Mouse (Mus musculus): Measurements from ENCODE around the gene Pxn. TPM values are rescaled to one million over a fixed set of nuclear protein-coding genes. Genes with fewer than 3 reads are reported as not detected.
"Not testable (repeated sequence)": the region's sequence is repeated elsewhere in the genome, so short reads cannot be mapped to it uniquely, and the experiment has no call there.

Gene Pxn
- polyA plus RNA-seq, 1 experiment from 2014 or later: 24.3 TPM

DNA sequence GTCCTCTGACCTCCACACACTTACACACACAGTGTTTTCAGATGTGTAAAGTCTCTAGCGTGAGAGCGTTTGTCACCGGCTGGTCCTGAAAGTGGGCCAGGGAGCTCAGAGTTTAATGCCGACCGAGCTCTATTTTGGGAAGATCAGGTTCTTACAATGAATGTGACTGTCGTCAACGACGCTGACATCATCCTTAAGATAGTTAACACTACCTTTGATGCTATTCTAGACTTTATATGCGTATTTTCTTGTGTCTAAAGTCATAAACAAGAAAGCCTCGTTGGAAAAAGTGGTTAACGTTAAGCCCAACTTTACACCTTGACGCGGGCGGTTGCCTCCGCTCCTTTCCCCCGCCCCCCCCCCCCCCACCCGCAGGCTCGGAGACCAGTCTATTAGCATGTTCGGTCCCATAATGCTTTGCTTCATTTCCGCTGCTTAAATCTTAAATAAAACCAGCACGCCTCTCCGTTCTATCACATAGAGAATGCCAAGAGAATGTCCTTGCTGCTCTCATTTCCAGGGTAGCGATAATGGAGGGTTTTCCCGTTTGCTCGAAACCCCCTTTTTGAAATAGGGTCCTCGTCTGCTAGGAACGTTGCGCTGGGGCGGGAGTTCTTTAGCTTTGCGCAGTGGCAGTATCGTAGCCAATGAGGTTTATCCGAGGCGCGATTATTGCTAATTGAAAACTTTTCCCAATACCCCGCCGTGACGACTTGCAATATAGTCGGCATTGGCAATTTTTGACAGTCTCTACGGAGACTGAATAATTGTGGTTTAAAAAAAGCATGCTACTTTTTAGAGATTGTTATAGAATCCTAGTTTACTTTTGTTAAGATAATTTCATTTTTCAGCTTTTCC, 17.4 kb upstream of the Pxn start:
- Histone ChIP-seq H3K4me3 (peak overlapping the region; percentile 44), H3K27ac (replicated peaks) (peak overlapping the region; percentile 100), H3K4me1 (replicated peaks) (peaks cover 31% of the 10 kb centered on the region), H3K27me3 (no peaks in the 10 kb centered on the region), H3K9me3 (no peaks in the 10 kb centered on the region), H3K9ac (peak overlapping the region; percentile 84), H3K36me3 (no peaks in the 10 kb centered on the region), H3K4me2 (peak overlapping the region; percentile 74)
- WGBS: under 1% methylated on average over 39 of the region's 39 CpGs
- peak; percentile 78 for ATAC-seq (ENCODE audit: low FRiP score, low read depth)

GRCm38 (mm10) chr5:115489699-115490637, 16.5 kb upstream of the Pxn start:
- Histone ChIP-seq H3K4me3 (peak overlapping the region; percentile 44), H3K4me1 (replicated peaks) (peaks cover 26% of the 10 kb centered on the region), H3K9me3 (no peaks in the 10 kb centered on the region), H3K9ac (peak overlapping the region; percentile 84), H3K4me2 (peak overlapping the region; percentile 74), H3K36me3 (no peaks in the 10 kb centered on the region), H3K27ac (replicated peaks) (peak overlapping the region; percentile 100), H3K27me3 (no peaks in the 10 kb centered on the region)
- peak; percentile 83 for ATAC-seq (ENCODE audit: low FRiP score, low read depth)
- WGBS: under 1% methylated on average over 50 of the region's 50 CpGs

DNA sequence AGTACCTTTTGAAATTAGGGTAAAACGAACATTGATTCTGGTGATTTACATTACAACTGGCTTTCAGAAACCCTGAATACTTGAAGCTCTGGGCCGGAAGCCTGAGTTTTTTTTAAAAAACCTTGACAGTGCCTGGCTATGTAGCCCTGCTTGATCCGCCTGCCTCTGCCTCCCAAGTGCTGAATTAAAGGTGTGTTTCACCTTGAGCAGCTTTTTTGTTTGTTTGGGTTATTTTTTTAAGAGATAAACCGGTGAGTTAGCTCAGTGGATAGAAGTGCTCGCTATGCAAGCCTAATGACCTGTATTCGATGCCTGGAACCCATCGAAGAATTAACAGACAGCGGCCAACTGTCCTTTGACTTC, 15.9 kb upstream of the Pxn start:
- H3K9ac ChIP-seq: 0 out of 2 replicates have a peak overlapping the region, but pooled peaks have one; percentile 20
- peaks cover 25% of the 10 kb centered on the region for H3K4me1 ChIP-seq (replicated peaks)
- peak overlapping the region; percentile 44; the same call in 1 of the 2 replicates for H3K4me3 ChIP-seq
- H3K27ac ChIP-seq (replicated peaks): peak overlapping the region; percentile 100
- ATAC-seq (ENCODE audit: low FRiP score, low read depth): no peak
- no peaks in the 10 kb centered on the region for H3K27me3 ChIP-seq
- no peaks in the 10 kb centered on the region for H3K9me3 ChIP-seq
- H3K4me2 ChIP-seq: peak overlapping the region; percentile 74
- whole genome bisulfite sequencing: 10% methylated on average over 8 of the region's 8 CpGs
- no peaks in the 10 kb centered on the region for H3K36me3 ChIP-seq

- 35% methylated on average over 5 of the region's 5 CpGs for WGBS
- Histone ChIP-seq H3K4me3 (no peak overlapping the region), H3K27ac (replicated peaks) (peak overlapping the region; percentile 100; the same call in 1 of the 2 replicates), H3K4me2 (peak overlapping the region; percentile 74), H3K9me3 (no peaks in the 10 kb centered on the region), H3K4me1 (replicated peaks) (peaks cover 25% of the 10 kb centered on the region), H3K36me3 (no peaks in the 10 kb centered on the region), H3K27me3 (no peaks in the 10 kb centered on the region), H3K9ac (no peak overlapping the region)
- no peak for ATAC-seq (ENCODE audit: low FRiP score, low read depth)
Measured at GRCm38 (mm10) chr5:115491076-115491475, 15.4 kb upstream of the Pxn start.

GRCm38 (mm10) chr5:115491771-115492322, 14.6 kb upstream of the Pxn start:
- Histone ChIP-seq H3K9ac (peak overlapping the region; percentile 47; the same call in 1 of the 2 replicates), H3K4me2 (peak overlapping the region; percentile 74), H3K36me3 (no peaks in the 10 kb centered on the region), H3K4me1 (replicated peaks) (peaks cover 25% of the 10 kb centered on the region), H3K27ac (replicated peaks) (no peak overlapping the region), H3K4me3 (peak overlapping the region; percentile 29), H3K27me3 (no peaks in the 10 kb centered on the region), H3K9me3 (no peaks in the 10 kb centered on the region)
- no peak for ATAC-seq (ENCODE audit: low FRiP score, low read depth)
- 3% methylated on average over 28 of the region's 28 CpGs for WGBS

DNA sequence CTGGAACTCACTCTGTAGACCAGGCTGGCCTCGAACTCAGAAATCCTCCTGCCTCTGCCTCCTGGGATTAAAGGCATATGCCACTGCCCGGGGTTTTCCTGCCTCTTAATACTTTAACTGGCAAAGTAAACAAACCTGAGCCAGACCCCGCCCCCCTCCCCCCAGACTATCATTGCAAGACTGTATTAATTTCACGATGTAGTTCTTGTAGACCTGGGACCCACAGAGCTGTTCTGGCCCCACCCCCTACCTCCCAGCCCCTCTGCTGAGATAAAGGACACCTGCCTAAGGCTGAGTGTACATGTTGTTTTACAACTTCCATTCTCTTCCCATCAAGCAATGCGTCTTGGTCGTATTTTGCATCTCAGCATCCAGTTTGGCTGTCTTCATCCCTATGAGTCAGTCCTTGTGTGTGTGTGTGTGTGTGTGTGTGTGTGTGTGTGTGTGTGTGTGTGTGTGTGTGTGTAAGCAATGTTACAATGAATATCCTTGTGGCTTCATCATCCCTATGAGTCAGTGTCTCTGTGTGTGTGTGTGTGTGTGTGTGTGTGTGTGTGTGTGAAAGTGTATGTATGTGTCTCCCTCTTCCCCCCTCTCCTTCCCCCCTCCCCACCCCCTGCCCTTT, 13.7 kb upstream of the Pxn start:
- ATAC-seq (ENCODE audit: low FRiP score, low read depth): no peak

DNA sequence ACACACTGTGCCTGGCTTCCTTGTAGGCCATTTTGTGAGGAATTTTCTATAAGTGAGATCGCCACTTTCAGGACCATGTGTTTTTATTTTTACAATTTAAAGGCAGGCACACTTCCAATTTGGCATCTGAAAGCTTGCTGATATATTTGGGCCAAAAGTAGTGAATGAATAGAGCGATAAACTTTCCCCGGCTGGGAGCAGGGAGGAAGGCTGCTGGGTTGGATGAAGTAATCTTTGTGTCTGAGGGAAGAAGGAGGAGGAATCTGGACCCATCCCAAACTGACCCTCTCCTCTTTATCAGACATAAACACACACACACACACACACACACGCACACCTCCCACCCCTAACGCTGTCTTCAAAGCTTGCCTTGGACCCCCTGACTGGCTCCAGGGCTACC, 13.0 kb upstream of the Pxn start:
- H3K27ac ChIP-seq (replicated peaks): peak overlapping the region; percentile 59
- no peak overlapping the region for H3K4me3 ChIP-seq
- H3K4me1 ChIP-seq (replicated peaks): peaks cover 23% of the 10 kb centered on the region
- no peak overlapping the region for H3K9ac ChIP-seq
- no peaks in the 10 kb centered on the region for H3K36me3 ChIP-seq
- no peaks in the 10 kb centered on the region for H3K9me3 ChIP-seq
- no peaks in the 10 kb centered on the region for H3K27me3 ChIP-seq
- no peak overlapping the region for H3K4me2 ChIP-seq
- no peak for ATAC-seq (ENCODE audit: low FRiP score, low read depth)
- 64% methylated on average over 5 of the region's 5 CpGs for WGBS

More for the DNA sequence above, 13.7 kb upstream of the Pxn start:
- Histone ChIP-seq H3K36me3 (no peaks in the 10 kb centered on the region), H3K9me3 (no peaks in the 10 kb centered on the region), H3K4me3 (no peak overlapping the region), H3K4me1 (replicated peaks) (peaks cover 25% of the 10 kb centered on the region), H3K27ac (replicated peaks) (no peak overlapping the region), H3K9ac (no peak overlapping the region), H3K27me3 (no peaks in the 10 kb centered on the region), H3K4me2 (no peak overlapping the region)
- WGBS: 81% methylated on average over 6 of the region's 6 CpGs

DNA sequence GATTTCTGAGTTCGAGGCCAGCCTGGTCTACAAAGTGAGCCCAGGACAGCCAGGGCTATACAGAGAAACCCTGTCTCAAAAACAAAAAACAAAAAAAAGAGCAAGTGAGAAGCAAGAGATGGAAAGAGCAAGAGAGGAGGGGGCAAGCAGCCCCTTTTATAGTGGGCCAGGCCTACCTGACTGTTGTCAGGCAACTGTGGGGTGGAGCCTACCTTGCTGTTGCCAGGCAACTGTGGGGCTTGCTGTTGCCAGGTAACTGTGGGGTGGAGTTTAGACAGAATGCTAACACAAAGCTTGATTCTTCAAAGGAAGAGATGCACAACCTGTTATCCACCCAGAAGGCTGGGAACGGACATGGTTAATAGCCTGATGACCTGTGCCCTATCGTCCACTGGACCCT, 10.9 kb upstream of the Pxn start:
- not testable (repeated sequence) for H3K4me2 ChIP-seq; H3K9me3 ChIP-seq; H3K27me3 ChIP-seq; H3K4me3 ChIP-seq; H3K27ac ChIP-seq (replicated peaks); H3K9ac ChIP-seq; H3K36me3 ChIP-seq; ATAC-seq (ENCODE audit: low FRiP score, low read depth)
- peaks cover 17% of the 10 kb centered on the region for H3K4me1 ChIP-seq (replicated peaks)
- 75% methylated on average over 3 of the region's 3 CpGs for WGBS

GRCm38 (mm10) chr5:115497033-115497432, 9.4 kb upstream of the Pxn start:
- ATAC-seq (ENCODE audit: low FRiP score, low read depth): no peak
- Histone ChIP-seq H3K9ac (no peak overlapping the region), H3K9me3 (no peaks in the 10 kb centered on the region), H3K4me1 (replicated peaks) (peaks cover 3% of the 10 kb centered on the region), H3K4me2 (no peak overlapping the region), H3K4me3 (no peak overlapping the region), H3K27ac (replicated peaks) (no peak overlapping the region), H3K27me3 (no peaks in the 10 kb centered on the region), H3K36me3 (no peaks in the 10 kb centered on the region)
- 71% methylated on average over 7 of the region's 7 CpGs for WGBS

DNA sequence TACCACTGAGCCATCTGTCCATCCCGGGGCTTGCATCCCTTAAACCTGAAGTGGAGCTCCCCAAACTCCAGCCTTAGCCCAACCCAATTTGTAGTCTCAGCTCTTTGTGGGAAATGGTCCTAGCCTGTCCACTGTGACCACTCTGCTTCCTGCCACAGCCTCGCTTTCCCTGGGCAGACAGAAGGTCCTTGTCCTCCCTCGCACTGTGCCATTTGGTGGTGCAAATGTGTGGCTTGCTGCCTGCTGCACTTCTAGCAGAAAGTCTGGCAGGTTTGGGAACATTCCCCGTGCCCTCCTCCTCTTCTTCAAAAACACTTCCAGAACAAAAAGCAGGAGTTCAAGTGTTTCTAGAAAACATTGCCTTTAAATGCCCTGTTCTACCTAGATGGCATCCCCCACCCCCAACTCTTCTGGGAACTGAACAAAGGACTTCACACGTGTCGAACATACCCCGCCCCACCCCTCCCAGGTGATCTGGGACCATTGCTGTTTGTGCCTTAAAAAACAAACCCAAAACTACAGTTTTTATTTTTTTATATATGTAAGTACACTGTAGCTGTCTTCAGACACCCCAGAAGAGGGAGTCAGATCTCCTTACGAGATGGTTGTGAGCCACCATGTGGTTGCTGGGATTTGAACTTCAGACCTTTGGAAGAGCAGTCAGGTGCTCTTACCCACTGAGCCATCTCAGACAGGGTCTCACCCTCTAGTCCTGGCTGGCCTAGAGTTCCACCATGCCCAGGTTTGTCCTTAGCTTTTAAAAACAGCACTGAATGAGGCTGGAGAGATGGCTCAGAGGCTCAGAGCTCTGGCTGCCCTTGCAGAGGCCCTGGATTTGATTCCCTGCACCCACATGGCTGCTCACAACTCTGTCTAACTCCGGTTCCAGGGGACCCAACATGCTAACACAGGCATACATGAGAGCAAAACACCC, 7.9 kb upstream of the Pxn start:
- WGBS: 62% methylated on average over 9 of the region's 9 CpGs
- Histone ChIP-seq H3K36me3 (no peaks in the 10 kb centered on the region), H3K9me3 (no peaks in the 10 kb centered on the region), H3K4me3 (no peak overlapping the region), H3K27me3 (no peaks in the 10 kb centered on the region), H3K27ac (replicated peaks) (no peak overlapping the region), H3K4me1 (replicated peaks) (no peaks in the 10 kb centered on the region; the same call in 1 of the 2 replicates), H3K4me2 (no peak overlapping the region), H3K9ac (no peak overlapping the region)
- no peak for ATAC-seq (ENCODE audit: low FRiP score, low read depth)
